Mouse (Mus musculus) layer of hippocampus, postnatal 10 days (tissue): ENCODE data around the gene Serpina3j. TPM values are rescaled to one million over a fixed set of nuclear protein-coding genes. Genes with fewer than 3 reads are reported as not detected.
A peak's percentile ranks its signal among the peaks of the same experiment; 100 is the strongest.
"Not testable (repeated sequence)": the region's sequence is repeated elsewhere in the genome, so short reads cannot be mapped to it uniquely, and the experiment has no call there.

ENCODE experiments used
- DNase-seq, 2 experiments: peaks; one replicate each; pipeline ENCODE4 v3.0.0; 2021; ENCODE audit warnings: low spot score in 2 of 2
- long read RNA-seq: library from polyadenylated mRNA; stranded (forward); transcript quantifications from one replicate; pipeline ENCODE4 v2.0.0, GENCODE M21; 2023
- total RNA-seq, 2 experiments: library from RNA; stranded (reverse); gene quantifications; 2 replicates each; pipeline ENCODE4 v1.2.3; 2021

Gene Serpina3j
- not detected for total RNA-seq
- long read RNA-seq: 0 reads

DNA sequence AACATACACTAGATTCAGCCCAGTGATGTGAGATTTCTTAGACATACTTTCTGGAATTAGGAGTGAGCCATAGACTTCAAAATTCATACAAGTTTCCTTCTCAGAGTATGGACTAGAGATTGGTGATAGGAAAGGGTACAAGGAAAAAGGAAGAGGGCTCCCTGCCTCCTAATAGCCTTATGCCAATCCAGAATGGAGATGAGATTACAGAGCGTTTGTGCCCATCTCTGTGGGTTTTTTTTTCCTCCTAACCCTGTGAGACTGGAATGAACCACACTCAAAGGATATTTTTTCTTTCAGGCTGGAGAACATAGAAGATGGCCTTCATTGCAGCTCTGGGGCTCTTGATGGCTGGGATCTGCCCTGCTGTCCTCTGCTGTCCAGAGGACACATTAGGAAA is at the start of gene Serpina3j:
Serpina3j (plus strand) TSS at position 301 of the 400 bp plus-strand sequence.
- DNase-seq: no peak

DNA sequence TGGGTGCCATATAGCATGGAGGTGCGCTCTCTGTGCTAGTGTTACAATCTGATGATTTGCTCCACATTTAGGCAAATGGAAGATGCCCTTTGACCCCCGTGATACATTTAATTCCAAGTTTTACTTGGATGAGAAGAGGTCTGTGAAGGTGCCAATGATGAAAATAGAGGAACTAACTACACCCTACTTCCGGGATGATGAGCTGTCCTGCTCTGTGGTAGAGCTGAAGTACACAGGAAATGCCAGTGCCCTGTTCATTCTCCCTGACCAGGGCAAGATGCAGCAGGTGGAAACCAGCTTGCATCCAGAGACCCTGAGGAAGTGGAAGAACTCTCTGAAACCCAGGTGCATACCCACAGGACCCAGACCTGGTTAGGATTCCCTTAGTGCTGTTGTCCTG is 48.0 kb upstream of the Serpina3j start:
- DNase-seq: no peak

DNA sequence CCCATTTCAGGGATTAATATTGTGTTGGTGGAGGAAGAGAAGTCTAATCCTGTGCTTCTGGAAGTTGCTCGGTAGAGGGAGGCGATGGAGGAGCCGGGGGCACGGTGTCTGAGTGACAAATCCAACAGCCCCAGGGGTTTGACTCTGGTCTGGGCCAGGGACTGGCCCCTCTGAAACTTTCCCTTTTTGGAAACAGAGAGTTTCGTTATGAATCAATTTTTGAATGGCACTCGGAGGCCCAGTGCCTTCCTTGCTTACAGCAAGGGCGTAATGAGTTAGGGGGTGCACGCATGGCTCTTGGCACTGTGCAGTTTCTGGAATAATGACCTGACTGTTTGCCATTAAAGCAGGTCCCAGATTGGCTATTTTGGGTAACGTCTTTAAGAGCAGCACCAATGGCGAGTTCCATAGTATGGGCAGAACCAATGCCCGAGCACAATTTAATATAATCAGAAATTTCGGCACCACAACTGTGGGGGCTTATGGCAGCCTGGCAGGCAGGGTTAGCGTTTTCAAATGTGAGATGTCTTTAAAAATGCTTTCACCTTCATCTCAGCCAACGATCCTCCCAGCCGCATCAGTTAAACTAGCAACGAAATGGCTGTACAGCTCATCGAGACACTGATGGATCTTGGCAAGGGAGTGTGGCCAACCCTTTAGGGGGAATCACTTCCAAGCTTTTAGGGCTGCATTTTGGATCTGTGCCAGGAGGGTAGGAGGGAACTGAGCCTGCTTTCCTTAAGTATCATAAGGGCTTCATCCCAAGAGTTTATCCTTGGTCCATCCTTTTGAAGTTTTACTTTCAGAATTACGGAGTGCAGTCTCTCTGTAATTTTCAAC is 35.9 kb upstream of the Serpina3j start:
- DNase-seq: no peak

DNA sequence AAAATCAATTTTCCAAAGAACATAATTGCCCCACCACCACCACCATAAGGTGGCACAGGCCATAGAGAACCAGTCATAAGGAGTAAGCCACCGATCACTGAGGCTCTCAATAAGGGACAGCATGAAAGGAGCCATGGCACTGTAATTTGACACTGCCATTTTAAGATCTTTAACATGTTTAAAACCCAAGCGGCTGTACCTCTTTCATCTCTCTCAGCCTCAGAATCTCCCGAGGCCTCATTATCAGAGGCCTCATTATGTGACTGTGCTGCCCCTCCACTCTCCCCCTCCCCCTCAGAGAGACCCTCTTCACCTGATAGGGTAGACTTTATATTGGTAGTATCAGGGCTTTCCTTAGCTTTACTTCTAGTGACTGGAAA is 35.3 kb upstream of the Serpina3j start:
- no peak for DNase-seq

DNA sequence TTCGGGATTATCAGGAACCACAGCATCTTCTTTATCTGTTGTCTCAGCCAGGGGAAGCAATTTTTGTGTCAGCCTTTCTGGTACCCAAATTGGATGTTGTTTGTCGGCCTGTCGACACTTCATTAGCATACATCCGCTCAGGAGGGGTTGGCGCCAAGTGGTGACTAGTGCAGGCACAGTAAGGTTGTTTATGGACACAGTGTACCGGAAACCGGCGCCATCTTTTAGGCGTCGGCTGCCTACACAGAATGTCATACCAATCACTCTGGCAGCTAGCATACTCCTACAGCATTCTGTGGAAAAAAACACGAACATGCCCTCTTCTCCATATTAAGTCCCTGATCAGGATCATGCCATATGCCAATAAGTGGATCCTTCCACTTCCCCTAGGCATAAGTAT is 31.0 kb upstream of the Serpina3j start:
- no peak for DNase-seq

DNA sequence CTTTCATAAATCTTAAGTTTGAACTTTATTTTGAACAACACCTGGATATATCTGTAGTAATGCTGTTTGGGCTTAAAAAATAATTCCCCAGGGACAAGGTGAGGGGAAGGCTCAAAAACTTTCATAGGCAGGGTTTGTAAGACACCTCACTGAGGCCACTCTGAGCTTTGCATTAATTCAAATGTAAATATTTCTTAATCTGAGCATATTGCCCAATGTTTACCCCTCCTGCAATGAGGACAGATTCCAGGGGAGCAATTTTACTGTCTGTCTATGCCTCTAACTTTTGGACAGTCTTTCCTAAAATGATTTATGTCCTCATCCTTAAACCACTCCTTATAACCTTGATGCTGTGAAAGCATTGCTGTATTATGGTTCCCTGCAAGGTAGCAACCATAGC is 26.0 kb upstream of the Serpina3j start:
- no peak for DNase-seq

DNA sequence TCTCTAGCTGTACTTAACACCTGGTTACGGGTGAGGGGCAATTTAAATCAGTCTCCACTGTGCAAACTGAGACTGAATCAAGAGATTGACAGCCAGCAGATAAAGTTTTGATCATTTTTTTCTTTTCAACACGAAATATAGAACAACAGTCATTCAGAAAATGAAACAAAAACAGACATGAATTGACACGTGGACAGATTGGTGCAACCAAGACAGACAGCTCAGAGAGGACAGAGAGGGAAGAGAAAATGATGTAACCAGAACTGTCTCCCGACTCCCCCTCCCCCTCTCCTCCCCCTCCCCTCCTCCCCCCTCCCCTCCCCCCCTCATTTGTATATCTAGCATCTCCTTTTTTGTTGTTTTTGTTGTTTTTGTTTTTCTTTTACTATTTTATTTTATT is 24.5 kb upstream of the Serpina3j start:
- no peak for DNase-seq

DNA sequence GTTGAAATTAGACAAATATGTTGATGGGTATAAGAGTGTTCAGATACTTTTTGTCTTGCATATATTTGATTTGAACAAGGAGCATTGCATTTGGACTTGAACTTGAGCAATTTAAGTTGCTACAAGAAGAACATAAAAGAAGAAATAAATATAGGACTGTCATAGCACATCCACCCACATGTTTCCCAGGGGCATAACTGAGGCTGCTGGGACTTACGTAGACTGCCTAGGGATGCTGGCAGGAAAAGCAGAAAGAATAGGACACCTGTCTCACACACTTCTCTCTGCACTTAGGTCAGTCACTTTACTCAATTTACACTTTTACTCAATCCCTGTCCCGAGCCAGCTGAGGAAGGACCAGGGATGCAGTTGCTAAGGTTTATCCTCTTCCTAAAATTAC is 20.4 kb upstream of the Serpina3j start:
- no peak for DNase-seq

DNA sequence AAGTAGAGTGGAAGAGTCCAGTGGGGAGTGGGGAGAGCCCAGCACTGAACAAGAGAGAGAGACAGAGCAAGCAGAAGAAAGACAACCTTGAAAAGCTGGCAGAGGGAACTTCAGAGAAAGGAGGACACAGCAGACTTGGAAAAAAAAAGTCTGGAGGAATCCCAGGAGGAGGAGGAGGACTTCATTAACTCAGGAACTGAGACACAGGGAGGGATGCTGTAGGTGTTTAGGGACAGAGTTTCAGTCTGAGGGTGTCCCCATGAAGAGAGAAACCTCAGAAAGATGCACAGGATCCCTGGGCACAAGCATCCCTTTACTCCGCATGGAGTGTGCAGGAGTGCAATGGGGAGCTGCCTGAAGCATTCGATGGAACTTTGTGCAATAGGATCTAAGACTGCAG is 16.3 kb upstream of the Serpina3j start:
- DNase-seq: no peak

DNA sequence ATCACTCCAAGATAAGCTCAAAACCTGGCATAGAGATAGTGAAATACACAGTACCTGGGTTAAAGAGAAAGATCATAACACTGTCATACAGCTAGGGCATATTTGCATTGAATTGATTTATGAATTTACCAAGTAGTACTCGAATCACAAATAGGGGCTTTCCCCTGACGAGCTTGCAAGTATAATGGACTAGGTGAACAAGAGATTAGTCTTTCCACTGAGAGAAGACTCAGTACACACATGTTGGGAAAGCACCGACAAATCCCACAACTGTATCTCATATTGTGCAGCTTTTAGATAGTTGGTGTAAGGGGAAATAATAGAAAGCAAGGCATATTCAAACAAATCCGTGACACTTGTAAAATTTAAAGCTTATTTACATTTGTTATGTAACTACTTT is 8.4 kb upstream of the Serpina3j start:
- no peak for DNase-seq

DNA sequence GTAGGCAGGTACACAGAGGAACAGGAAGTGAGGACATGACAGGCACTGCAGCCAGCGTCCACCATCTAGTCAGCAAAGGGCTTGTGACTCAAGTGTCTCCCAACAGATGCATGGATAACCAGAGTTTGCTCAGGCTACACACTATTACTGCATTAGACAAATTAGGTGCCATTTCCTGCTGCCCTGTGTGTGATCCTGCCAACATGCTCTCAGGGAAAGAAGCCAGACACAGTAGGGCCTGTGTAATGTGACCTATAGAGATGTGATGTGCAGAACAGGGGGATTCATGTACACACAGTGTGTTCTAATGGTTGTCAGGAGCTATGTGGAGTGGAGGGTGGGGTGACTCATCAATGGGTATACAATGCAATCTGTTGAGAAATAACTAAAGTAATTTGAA is 8.1 kb downstream of the Serpina3j start:
- DNase-seq: no peak

DNA sequence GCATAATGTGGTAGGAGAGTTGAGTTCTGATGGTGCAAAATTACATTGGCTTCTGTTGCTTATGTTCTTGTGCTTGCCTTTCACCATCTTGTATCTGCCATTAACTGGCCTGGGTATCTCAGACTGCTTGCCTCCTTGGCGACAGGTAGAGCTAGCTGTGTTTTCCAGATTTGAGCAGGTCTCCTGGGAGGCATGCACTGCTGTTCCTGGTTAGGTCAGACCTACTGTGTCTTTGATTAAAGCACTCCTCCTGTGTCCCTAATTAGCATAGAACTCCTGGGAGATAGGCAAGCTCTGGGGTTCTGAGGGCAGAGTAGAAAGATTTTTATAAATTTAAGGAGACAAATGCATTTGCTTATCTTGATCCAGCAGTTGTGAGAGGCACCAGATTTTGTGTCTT is 17.3 kb downstream of the Serpina3j start:
- DNase-seq: no peak

DNA sequence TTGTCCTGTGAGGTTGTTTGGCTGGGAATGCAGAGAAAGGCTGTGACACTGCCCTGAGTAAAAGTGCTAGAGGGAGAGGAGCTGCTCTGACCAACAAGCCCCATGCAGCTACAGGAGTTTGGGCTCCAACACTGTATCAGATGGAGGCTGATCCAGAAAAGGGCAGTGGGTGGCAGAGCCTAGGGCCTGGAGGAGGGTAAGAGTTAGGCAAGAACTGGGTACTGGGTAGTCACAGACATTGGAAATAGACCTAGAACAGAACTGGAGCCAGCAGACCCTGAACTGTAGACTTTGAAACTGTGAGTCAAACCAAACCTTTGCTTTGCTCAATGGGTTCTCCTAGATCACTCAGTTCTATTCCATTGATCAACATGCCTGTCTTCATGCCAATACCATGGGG is 22.5 kb downstream of the Serpina3j start:
- DNase-seq: not testable (repeated sequence)

DNA sequence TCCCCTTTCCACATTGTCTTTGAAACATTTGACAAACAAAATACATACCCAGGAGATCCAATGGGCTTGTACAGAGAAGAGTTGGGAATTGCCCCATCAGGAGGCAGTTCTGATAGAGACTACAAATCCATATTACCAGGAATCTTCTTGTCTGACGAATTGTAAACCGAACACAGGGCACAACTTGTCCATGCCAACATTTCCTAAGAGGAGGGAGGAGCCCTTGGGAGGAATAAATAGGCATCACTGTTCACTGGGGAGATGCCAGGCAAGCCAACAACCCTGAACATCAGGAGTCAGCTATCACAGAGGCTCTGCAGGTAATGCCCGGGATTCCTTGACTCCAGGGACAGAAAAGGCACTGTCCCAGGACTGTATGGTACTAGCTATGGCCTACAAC is 23.9 kb downstream of the Serpina3j start, which contains the start of the genes Serpina3k and Serpina3m:
Serpina3k (plus strand) TSS at position 261 of the 400 bp plus-strand sequence.
Serpina3m (plus strand) TSS at position 261 of the 400 bp plus-strand sequence.
- DNase-seq: not testable (repeated sequence)

DNA sequence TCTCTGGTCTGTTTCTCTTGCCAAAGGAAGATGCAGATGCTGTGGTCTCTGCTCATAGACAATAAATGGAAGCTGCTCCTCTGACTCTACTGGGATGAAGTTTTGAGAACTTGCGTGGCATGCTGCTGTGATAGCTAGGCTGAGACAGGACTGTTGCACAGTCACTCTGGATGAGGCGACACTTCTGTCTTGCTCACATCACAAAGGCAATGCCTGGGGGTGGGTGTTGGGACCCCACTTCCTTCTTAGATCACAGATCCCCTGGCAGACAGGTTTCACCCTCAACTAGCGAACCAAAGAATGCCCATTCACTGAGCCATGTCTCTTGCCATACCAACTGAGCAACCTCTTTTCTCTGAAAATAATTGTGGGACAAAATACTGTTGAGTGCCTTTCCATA is 24.4 kb downstream of the Serpina3j start:
- no peak for DNase-seq

DNA sequence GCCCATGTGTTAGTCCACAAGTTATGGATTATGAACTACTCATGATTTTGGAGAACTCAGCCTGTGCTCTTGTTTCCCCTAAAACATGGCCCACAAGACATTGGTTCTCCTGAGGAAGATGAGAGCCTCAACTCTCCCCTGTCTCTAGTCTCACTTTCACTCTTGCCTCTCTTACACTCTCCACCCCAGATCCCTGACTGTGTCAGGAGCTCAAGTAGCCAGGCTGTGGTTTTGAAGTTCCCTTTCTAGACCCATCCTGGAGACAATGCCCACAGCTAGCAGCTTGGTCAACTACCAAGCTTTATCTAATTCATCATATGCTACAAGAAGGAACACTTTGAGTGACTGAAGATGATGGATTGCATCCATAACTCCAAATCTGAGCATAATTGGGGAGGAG is 28.1 kb downstream of the Serpina3j start:
- not testable (repeated sequence) for DNase-seq

DNA sequence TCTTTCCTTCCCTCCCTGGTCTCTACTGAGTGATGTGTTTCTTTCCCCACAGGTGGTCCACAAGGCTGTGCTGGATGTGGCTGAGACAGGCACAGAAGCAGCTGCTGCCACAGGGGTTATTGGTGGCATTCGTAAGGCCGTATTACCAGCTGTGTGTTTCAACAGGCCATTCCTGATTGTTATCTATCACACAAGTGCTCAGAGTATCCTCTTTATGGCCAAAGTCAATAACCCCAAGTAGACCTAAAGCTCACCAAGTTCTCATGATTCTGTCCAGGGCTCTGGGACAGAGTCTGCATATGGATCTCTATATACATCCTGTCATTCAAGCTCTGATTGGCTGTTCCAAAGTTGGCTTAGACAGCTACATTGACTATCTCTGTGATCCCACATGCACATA is 30.8 kb downstream of the Serpina3j start:
- no peak for DNase-seq

DNA sequence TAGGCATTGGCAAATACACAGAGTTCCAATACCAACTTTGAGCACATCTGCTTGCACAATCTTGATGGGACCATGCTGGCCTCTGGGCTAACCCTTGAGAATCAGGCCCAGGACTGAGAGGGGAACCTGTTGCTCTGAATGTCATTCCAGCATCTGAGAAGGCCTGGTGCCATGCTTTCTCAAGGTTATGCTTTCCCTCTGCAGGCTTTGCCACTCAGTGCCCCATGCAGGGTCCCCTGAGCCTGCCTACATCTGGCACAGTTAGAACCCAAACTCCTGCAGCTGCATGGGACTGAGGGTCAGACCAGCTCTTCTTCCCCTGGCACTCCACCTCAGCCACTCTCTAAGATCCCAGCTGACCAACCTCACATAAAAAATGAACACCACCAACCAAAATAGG is 31.4 kb downstream of the Serpina3j start:
- no peak for DNase-seq

DNA sequence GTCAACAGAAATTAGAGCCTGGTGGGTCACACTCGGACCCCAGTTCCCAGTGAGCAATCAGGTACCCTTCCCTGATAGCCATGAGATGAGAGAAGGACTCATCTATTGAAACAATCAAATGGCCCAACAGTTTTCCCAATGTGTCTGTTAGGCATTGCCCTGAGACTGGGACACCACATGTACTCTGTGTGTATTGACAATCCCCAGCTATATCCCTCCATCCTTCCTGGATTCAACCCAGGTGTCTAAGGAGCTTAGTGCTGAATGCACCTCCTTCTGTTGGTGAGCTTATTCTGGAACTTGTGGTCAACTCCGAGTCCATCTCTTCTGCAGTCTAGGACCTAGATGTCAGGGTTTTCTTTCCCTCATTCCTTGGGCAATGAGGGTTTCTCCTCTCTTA is 32.7 kb downstream of the Serpina3j start:
- DNase-seq: no peak

DNA sequence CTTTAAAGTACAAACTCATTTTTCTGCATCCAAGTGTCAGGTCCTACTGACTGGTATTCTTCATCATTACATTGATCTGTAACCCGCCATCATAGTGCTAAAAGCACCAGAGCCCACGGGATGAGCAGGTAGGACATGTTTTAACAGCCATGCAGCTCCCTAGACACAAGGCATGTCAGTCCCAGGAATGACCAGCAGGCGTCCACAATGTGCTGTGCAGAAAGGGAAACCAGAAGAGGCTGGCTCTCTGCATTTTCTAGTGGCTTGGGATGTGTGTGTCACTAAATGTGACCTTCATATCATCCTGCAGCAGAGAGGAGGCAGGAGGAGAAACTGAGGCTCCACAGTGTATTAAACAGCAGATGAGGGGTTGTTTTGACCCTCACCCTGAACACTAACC is 37.5 kb downstream of the Serpina3j start:
- peak; percentile 73 to 75 for DNase-seq

DNA sequence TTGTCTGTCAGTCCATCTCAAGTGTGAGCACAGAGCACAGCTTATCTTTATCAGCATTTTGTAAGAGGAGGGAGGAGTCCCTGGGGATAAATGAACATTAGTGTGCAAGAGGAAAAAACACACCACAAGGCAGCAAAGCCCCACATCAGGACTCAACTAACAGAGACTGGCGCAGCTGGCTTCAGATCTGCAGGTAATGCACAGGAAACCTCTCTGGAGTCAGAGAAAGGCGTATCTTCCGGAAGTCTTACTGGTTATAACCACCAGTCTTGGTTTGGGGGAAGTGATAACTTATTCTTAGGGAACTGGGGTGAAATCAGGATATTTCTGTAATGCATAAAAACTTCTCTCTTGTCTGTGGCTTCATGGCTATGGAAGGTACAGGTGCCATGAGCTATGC is 41.7 kb downstream of the Serpina3j start:
- DNase-seq: no peak

DNA sequence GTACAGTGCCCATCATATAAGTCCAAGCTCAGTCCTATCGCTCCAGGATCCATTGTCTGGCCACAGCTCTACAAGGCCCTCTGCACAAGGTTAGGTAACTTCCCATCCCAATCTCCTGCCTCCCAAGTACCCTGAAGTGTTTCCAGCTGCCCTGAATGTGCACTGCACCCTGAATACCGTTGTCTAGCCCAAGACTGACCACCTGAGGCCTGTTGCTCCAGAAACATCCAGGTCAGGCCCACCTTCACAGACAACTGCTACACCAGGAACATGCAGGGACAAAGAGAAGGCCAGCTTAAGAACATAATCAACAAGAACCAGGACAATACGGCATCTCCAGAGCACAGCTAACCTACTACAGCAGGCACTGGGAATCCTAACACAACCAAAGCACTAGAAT is 55.6 kb downstream of the Serpina3j start:
- DNase-seq: no peak
